Mouse (Mus musculus): ENCODE measurements around the gene Chd9.

The Chd9 gene

GRCm38 (mm10) chr8:90965467-90966170 lies 137.5 kb downstream of the Chd9 start:
- no peak for DNase-seq (ENCODE audit: low read depth, low spot score)

DNA sequence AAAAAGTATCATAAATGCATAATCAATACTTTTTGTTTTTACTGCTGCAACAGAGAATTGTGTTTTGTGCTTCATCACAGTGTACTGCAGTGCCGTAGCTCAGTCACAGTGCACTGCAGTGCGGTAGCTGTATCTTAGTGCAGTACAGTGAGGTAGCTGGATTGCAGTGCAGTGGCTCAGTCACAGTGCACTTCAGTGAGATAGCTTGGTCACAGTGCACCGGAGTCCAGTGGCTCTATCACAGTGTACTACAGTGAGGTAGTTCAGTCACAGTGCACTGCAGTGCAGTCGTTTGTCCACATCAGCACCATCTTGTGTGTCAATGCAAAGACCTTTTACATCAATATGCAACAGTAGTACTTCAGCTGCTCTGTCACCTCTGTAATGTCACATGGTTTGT lies 140.2 kb downstream of the Chd9 start:
- DNase-seq (ENCODE audit: low read depth, low spot score), result no peak

GRCm38 (mm10) chr8:90976960-90977371 lies 148.8 kb downstream of the Chd9 start:
- DNase-seq (ENCODE audit: low read depth, low spot score), result no peak

GRCm38 (mm10) chr8:90978720-90979119 lies 150.6 kb downstream of the Chd9 start:
- no peak for DNase-seq (ENCODE audit: low read depth, low spot score)

DNA sequence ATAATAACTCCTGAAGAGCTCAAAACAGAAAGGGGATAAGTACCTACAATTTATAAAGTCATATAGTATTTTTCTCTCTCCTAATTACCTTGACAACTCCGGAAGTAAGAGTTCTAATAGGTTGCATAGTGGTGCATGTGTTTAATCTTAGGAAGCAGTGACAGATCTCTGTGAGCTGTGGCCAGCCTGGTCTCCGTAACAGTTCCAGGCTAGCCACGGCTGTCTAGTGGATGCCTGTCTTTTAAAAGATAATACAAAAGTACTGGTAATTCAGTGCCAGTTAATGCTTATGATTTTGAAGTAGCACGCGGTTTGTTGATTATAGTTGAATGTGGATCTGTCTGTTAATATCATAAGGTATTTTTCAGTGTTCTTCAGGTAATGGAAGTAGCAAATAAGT lies 151.1 kb downstream of the Chd9 start:
- DNase-seq (ENCODE audit: low read depth, low spot score), result no peak

- DNase-seq (ENCODE audit: low read depth, low spot score), result no peak
Measured at GRCm38 (mm10) chr8:90982087-90982486, 153.9 kb downstream of the Chd9 start.

GRCm38 (mm10) chr8:91019726-91020125 lies 191.6 kb downstream of the Chd9 start:
- DNase-seq (ENCODE audit: low read depth, low spot score), result peak; percentile 89

GRCm38 (mm10) chr8:91034417-91034816 lies 206.3 kb downstream of the Chd9 start:
- DNase-seq (ENCODE audit: low read depth, low spot score), result no peak

DNA sequence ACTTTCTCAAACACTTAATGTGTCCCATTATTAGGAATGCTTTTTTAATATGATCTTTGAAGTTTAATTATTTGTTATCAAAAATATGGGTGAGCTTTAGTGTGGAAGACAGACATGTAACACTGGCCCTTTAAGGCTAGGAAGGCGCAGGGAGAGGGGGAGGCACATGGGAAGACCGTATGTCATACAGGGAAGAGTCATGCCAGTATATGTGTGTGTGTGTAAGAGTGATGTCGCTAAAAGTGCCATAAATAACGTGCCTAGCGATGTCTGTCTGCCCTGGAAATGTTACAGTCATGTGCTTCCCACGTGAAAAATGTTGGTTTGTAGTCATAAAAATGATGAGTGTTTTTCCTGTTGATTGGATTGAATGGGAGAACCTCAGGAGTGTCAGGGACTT lies 208.8 kb downstream of the Chd9 start:
- DNase-seq (ENCODE audit: low read depth, low spot score), result no peak

DNA sequence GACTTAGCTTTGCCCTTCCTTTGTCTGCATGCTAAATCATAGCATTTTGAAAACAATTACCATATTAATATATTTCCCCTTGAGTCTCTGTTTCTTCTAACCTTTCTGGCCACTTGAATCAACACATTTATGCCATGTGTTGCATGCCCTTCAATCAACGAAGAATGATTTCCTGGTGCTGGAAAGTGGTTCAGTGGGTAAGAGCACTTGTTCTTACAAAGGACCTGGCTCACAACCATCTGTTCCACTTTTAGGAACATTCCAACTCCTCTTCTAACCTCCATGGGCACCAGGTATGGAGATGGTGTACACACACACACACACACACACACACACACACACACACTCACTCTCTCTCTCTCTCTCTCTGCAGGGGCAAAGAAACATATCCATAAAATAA lies 210.5 kb downstream of the Chd9 start:
- DNase-seq (ENCODE audit: low read depth, low spot score), result no peak

DNA sequence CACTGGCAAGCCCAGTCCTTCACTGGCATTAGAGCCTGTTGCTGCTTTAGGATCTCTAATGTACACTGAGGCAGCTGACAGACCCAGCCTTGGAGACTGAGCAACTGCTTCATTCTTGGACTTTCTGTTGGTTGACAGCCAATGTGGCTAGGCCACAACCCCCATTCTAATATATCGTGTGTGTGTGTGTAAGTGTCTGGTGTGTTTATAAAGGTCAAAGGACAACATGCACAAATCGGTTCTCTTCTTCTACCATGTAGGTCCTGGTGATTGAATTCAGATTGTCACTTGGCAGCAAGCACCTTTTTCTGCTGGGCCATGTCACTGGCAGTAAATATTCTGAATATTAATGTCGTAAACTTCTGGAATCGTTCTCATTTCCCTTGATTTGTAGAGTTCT lies 218.2 kb downstream of the Chd9 start:
- no peak for DNase-seq (ENCODE audit: low read depth, low spot score)

- DNase-seq (ENCODE audit: low read depth, low spot score), result peak; percentile 29
Measured at GRCm38 (mm10) chr8:91051037-91051436, 222.9 kb downstream of the Chd9 start.

DNA sequence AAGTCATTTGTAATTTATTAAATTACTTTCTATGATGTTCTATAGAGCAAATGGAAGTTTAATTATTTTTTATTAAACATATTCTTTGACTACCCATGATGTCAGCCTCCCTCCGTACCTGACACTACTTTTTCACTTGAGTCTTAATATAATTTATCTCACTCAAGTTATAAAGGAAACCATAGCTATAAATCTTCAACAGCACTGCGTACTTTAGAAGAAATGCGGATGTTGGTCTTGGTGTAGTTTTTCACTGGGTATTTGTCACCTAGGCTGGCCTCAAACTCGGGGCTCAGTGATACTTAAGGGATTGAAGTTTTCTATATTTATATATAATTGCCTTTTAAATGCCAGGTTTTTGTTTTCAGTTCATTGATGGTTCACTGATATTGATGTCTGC lies 226.3 kb downstream of the Chd9 start:
- DNase-seq (ENCODE audit: low read depth, low spot score), result no peak

GRCm38 (mm10) chr8:91056848-91057247 lies 228.7 kb downstream of the Chd9 start:
- no peak for DNase-seq (ENCODE audit: low read depth, low spot score)

DNA sequence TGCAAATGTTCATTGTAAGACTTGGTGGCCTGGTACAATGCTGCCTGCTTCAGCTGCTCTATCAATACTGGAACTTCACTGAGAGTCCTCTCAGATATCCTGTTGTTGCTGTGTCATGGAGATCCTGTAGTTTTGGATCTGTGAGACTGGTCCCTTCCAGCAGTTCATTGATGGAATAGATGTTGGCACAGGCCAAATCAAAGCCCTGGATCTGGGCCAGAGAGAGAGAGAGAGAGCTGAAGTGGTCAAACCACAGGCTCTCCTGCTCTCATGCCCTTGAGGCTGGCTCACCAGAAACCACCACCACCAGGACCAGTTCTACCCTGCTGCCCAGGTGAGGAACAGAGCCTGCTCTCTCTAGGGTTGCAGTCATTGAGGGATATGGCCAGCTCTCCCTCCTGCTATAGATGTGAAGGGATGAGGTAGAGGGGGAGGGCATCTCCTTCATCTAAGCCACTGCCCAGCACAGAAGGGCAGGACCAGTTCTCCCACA lies 231.0 kb downstream of the Chd9 start:
- no peak for DNase-seq (ENCODE audit: low read depth, low spot score)

- no peak for DNase-seq (ENCODE audit: low read depth, low spot score)
Measured at GRCm38 (mm10) chr8:91059884-91060510, 231.8 kb downstream of the Chd9 start.

- no peak for DNase-seq (ENCODE audit: low read depth, low spot score)
Measured at GRCm38 (mm10) chr8:91060555-91061471, 232.7 kb downstream of the Chd9 start.

GRCm38 (mm10) chr8:91065179-91065578 lies 237.0 kb downstream of the Chd9 start:
- DNase-seq (ENCODE audit: low read depth, low spot score), result no peak

DNA sequence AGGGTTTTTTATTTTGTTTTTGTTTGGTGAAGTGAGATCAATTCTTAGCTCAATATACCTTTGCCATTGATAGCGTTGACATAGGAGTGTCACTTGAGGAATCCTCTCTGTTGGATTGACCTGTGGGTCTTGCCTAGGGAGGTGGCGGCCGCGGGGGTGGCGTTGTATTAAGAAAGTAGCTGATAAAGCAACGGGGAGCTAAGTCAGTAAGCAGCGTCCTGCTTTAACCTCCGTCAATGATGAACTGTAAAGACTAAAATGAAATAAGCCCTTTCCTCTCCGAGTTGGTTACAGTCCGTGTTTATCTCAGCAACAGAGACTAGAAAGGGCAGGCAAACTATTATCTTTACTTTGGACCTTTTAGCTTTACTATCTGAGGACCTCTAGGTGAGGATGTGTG lies 241.3 kb downstream of the Chd9 start:
- DNase-seq (ENCODE audit: low read depth, low spot score), result no peak

- peak; percentile 87 for DNase-seq (ENCODE audit: low read depth, low spot score)
Measured at GRCm38 (mm10) chr8:91069834-91070233, 241.7 kb downstream of the Chd9 start, which contains the start of gene Rbl2. Gene Rbl2, plus strand, starts transcription at chr8:91070057.

- DNase-seq (ENCODE audit: low read depth, low spot score), result peak; percentile 63
Measured at GRCm38 (mm10) chr8:91070275-91070859, 242.2 kb downstream of the Chd9 start.

All from forelimb bud, embryonic 11.5 days (tissue).